Mouse (Mus musculus) CH12F3 (cell line): Measurements from ENCODE around the gene Zdhhc18.

Source experiments
- in situ Hi-C: fragments of 300-500 bp; cut with MboI; formaldehyde crosslinking; loops from 2 replicates; pipeline ENCODE4 v1.14.3; 2020; ENCODE audit warnings: low sequenced_read_pairs

Gene Zdhhc18

DNA sequence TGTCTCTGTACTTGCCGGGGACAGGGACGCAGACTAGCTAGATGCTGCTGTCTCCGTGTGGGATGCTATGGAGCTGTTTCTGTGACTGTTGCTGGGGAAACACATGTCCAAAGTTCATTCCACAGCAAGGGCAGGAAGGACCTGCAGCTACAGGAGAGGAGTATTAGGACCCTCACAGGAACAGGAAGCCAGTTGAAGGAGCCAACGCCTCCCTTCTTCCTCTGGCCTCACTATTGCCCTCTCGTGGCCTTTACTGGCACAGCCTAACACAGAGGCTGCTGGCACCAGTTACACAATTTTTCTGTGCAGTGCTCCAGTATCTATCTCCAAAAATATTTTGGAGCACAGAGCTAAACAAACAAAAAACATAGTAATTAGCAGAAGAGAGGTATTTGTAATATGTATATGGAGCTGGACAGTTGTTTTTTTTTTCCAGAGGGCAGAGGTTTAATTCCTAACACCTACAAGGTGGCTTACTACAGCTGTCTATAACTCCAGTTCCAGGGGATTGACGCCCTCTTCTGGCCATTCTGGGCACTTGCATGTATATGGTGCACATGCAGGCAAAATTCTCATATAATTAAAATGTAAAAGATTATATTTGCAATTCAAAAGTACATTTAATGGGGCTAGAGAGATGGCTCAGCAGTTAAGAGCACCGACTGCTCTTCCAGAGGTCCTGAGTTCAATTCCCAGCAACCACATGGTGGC, at the start of gene Zdhhc18:
Zdhhc18 (minus strand) TSS at position 166 of the 711 bp plus-strand sequence.
- in situ Hi-C loops, result no loop called here

DNA sequence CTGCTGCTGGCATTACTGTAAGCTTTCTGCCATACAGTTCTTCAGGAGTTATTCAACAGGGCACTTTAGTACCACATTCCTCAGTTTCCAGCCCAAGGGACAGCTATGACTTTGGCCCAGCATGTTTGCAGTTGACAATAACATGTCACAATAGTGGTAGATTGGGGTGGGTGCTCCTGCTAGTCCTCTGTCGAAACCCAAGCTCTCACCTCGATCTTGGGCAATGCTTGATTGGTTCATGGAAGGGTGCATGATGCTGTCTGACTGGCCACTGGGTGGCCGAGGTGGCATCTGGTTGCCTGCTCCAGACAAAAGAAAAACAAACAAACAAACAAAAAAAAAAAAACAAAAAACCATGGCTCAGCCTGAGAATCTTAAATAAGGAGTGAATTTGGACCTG, 45.4 kb upstream of the Zdhhc18 start:
- in situ Hi-C loops, result no loop called here

DNA sequence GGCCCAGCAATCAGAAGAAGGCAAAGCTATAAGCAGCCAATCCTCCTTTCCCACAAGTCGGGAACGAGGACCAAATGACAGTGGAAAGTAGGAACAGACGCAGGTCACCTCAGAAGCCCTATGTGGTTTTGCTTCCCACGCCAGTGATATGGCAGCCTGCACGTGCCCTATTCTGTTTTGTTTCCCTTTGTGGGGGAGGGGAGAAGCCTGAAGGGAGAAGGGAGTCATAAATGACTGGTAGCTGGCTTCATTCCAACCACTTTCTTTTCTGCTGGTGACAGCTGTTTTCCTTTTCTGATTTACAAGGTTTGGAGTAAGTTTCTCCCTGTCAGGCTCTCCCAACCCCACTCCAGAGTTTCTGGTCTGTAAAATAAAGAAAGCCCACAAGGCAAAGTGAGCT, 40.3 kb upstream of the Zdhhc18 start:
- in situ Hi-C loops, result no loop called here

DNA sequence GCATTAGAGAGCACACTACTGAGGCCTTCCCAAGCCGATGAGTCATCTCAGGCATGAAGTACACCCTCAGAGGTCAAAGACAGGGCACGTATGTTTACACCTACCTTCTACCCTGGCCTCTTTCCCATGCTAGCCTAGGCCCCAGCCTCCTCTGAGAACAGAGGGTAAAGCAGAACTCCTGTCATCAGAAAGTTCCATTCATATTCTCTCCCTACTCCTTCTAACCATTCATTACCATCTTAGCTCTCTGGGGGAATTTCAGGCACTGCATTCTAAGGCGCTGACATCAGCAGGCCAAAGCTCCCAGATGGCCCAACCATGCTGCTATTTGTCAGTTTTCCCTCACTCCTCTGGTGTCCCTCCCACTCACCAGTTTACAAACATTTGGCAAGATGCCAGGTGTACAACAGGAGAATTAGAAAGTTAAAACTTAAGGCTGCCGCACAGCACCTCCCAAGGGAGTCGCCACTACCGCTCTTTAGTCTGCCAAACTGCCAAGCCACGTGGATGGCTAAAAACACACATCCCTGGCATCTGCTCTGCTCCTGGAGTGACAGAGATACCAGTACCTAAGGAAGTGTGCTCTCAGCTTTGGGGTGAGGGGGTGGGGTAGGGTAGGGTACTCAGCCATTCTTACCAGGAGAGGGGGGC, 38.6 kb upstream of the Zdhhc18 start:
- in situ Hi-C loops, result no loop called here

DNA sequence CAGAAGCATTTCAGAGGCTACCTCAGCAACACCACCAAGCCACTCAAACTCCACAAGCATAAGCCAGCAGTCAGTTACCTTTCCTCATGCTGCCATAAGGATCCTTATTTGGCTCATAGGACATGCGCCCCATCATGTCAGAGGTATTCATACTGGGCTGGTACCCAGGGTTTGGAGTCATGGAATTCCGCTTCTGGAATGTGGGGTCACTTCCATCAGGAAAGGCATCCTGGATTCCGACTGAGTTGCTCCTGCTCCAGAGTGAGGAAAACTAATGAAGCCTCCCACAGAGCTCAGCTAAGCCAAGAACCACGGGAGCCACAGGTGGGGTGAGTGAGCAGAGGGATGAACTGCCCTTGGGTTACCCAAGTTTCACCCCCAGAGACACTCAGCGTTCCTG, 37.2 kb upstream of the Zdhhc18 start:
- in situ Hi-C loops, result no loop called here

DNA sequence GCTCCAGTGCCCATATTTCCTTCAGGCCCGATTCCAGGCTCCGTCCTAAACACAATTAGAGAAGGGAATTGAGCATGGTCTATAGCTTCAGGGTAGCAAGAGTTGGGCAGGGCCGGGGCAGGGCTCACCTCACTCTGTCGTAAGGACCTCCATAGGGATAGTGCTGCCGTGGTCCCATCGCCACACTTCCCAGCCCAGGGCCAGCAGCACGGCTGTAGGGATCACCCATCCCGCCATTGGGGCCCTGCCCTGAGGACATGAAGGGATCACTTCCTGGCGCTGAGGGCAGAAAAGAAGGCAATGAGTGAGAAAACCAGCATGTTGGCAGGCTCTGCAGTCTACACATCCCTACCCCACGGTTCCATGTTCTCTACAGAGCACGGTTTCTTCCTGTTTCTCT, 36.6 kb upstream of the Zdhhc18 start:
- in situ Hi-C loops, result no loop called here

DNA sequence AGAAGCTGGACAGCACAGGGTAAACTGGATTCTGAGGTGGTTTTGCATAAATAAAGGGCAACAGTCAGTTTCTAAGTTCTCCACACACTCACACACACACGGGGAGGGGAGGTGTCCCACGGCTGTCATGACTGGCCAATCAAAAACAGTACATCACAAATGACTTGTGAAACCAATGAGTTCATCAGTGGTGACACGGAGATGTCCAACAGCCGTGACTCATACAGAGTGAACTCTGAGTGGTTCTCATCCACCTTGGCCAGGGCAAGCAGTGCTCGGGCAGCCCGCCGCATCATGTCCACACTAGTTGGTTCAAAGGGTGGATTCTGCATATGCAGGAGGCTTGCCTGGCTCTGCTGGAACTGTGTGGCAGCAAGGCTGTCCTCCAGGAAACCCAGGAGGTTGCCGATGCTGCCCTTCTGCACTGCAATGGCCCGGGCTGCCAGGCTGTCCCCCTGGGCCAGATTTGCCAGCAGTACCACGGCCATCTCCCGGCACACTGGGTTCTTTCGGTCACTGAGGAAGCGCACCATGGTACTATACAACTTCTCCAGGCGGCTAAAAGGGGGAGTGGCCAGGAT, 30.3 kb upstream of the Zdhhc18 start:
- in situ Hi-C loops, result no loop called here

DNA sequence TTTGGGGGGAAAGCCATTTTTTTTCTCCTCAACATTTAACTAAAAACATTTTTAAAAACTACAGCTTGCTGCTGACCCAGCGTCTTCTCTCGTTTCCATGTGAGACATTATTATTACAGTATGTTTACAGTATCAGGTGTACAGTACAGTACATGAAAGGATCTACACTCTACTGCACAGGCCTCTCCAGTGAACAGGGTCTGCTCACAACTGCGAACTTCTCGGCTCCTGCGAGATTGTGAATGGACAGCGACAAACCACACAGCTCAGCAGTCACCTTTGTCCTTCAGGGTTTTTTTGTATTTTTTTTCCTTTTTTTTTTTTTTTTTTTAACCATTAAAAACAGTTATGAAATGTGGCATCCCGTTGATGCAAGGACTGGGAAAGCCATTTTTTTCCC, 29.7 kb upstream of the Zdhhc18 start:
- in situ Hi-C loops, result no loop called here

DNA sequence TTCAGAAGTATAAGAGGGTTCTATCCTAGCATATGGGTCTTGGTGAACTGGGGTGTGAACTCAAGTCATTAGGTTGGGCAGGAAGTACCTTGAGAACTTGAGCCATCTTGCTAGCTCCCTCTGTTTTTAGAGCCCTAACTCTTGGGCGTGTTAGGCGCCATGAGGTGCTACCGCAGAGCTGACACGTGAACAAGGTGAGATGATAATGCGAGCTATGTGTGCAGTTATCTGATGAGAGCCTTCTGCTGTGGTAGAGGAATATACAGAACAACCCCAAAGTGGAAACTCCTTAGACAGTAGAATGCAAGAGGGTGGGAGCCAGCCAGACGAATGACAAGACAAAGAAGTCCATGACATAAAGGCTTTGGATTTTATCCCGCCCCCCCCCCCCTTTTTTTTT, 27.3 kb upstream of the Zdhhc18 start:
- in situ Hi-C loops, result no loop called here

DNA sequence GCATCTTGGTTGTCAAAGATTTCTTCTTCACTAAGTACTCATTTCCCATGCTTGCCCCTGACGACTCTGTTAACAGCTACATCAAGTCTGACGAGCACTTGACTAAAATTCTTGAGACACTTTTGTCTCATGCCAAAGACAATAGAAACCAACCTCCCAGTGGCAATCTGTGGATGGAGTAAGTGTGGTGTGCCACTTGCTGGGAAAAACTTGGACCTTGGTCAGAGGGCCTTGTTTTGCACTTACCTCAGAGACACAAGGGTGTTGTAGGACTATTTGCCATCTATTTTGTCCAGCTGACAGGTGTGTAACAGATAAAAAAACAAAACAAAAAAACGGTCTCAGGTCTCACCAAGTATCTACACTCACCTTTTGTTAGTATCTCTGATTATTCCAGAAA, 26.2 kb upstream of the Zdhhc18 start:
- in situ Hi-C loops, result no loop called here

DNA sequence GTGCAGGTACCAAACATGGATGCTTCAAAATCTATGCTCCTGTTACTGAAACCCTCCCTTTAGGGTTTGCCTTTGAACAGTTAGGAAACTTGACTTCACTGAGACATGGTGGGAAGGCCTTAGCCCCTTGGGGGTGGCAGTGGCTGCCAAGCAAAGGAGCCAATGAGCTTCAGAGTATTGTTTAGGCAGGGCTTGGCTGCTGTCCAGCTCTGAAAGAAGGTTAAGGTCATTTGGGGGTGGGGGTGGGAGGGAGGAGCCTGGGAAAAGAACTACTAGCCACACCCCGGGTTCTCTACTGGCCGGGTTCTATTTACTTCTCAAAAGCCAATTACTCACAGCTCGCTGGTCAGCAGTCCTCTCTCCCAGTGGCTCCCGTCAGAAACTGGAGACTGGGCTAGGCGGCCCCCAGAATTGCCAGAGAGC, 25.7 kb upstream of the Zdhhc18 start:
- in situ Hi-C loops, result no loop called here

DNA sequence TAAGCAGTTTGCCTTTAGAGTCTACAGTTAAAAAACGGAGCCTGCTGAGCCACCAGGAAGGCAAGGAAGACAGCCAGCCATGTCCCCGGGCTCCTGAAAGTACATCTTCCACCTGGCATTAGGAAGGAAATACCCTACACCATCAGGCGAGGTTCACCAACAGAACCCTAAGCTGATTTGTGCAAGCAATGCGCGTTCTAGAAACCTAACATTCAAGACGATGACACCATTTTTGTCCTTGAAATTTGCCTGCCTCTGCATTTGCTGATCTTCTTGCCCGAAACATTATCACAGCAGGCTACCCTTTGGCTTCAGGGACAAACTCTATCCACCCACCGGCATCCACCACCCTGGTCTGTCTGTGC, 24.4 kb upstream of the Zdhhc18 start:
- in situ Hi-C loops, result no loop called here

DNA sequence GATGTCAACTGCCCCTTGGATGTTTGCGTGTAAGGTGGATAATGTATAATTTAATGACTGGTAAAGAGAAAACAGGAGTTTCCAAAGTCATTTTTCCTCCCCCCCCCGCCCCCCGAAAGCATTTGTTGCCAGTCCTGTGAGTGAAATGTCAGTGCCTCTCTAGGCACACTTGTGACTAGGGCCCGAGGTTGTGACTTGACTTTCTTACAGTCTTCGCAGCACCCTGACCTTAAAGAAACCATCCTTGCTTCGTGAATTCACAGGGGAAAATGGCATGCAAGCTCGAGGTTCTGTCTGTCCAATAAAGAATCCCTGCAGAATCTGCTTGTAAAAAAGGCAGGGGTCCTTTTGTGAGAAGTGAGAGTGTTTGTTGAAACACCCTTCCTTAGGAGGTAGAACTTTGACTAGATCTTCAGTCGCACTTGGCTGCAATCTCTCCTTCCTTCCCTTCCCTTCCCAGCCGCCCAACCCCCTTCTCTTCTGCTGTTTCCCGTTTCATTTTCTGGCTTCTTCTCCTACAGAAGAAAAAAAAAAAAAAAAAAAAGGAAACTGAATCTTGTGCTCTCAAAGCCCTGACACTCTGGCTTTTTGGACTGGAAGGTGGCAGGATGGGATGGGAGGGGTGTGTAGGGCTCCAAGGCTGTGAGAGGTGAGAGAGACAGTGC, 23.8 kb upstream of the Zdhhc18 start:
- in situ Hi-C loops, result no loop called here

DNA sequence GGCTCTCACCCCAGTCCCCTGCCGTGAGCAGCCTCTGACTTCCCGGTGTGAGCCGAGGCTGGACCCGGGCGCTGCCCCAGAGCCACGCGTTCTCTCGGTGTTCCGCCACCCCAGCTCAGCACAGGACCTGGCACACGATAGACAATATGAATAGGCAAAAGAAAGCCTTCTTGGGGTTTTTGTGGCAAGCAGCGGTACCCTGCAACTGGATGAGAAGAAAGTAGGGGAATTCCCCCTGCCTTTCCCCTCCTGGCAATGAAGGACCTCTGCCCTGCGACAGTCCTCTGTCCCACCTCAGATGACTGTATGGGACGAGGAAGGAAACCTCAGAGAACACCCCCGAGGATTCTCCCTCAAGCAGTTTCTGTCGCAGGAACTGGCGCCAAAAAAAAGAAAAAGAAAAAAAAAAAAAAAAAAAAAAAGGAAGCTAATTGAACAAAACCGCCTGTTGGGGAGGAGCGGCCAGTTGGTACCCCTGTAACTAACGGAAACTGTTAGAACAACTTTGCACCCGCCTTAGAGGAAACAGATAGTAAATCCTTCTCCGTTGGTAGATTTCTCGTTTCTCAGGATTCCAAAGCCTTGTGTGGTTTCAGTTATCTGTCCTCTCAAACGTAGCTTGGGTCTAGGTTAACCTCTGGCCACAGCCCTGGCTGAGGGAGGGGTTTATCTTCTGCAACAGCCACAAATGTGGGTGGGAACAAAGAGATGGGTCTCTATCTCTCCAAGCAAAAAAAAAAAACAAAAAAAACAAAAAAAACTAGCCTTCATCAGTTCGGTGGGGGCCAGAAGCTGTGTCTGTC, 23.1 kb upstream of the Zdhhc18 start:
- in situ Hi-C loops, result no loop called here

DNA sequence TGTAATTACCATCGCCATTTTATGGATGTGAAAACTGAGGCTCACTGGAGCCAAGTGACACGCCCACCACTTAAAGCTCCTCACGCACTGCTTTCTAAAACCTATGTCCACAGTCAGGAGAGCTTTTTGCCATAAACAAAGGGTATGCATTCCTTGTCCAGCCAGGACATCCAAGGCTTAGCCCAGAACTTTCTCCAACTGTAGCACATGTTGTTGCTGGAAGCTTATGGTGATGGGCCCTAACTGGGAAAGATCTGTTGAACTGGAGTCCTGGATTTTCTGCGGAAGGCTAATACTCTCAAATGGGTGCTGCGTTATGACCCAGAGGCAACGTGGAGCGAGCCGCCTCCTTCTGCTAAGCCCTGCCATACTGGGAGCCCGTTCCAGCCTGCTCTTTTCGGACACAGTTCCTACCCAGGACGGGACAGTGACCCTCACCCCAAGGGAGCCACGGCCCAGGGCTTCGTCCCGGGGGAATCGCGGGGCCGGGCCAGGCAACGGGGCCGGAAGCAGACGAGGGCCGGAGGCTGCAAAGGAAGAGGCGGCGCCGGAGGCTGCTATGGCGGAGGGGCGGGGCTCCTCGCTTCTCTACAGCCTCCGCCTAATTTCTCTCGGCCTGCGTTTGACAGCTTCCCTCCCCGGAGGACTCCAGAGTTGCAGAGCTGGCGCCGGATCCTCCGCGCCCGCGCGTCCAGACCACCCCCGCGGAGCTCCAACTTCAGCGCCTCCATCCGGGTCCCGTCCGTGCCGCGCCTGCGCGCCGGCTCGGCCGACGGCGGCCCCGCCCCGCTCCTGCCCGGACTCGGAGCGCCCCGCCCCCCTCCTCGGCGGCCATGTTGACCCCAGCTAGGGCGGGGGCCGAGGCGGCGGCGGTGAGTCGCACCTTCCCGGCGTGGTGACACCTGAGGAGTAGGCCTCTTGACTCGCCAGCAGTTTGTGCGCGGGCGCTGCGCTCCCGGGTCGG, 22.2 kb upstream of the Zdhhc18 start, which contains the start of gene Pigv:
Pigv (minus strand) TSS at position 767 of the 964 bp plus-strand sequence.
- in situ Hi-C loops, result no loop called here

DNA sequence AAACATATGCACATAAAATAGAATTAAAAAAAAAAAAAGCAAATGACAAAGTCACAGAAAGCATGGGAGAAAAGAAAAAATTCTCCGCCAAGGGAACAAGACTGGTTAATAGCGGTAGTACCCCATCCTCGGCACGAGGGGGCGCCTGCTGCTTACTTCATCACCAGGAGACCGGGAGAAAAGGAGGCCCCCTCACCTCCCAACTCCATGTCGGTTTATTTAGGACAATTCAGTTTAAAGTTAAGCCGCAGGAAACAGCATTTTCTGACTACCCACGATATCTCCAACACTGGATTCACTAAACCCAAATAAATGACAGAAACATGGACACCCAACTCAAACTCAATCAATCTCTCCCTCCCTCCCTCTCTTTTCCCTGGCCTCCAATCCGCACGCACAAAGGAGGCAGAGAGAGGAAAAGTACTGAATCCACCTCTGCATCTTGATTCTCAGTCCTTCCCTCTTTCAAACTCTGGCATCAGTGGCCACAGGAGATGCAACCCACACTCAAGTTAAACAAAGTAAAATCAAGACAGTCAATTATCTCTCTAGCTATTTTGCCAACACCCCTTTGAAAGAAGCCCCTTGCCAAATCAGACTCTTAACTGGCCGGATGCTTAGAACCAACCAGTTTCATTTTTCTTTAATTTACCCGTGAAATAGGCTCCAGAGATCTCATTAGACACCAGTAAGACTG, 21.4 kb upstream of the Zdhhc18 start:
- in situ Hi-C loops, result no loop called here

DNA sequence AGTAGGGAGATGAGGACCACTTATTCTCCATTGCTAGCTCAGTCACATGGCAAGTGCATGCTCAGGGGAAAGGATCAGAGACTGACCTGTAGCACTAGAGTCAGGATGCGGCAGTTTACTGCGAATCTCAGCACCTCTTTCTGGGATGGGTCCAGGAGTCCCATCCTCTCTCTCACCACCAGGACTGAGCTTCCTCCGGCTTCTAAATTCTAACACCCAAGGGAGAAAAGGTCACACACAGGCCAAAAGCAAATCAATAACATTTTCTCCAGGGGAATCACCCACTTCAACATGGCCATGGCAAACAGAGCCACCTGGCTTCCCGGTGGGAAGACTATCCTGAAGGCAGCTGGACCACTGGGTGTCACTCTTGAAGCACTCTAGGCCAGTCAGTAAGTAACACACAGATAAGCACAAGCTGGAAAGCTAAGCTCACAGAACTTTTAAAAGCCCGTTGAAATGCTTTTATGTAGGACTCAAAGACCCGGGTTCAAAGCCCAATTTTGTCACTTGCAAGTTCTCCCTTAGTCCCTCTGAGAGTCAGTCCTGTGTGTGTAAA, 19.8 kb upstream of the Zdhhc18 start:
- in situ Hi-C loops, result loop anchor here (10.0 kb wide), 1 partner anchor 155 kb away; no protein-coding TSS in a partner anchor

DNA sequence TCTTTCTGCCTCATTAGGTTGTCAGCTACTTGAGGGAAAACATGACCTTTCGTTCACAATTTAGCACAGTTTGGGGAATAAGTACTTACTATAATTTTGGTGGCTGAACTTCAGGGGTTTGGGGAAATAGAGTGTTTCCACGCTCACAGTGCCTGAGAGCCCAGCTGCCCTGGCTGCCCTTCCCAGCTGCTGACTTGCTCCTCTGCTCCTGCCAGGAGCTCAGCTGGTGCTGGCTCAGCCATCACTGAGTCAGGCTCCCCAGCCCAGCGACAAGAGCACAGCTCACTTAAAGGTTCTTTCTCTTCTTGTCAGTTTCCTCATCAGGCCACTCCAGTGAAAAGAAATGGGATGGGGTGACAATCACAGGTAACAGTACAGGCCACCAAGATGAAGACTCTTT, 18.6 kb upstream of the Zdhhc18 start:
- in situ Hi-C loops, result loop anchor here (10.0 kb wide), 1 partner anchor 156 kb away; no protein-coding TSS in a partner anchor

DNA sequence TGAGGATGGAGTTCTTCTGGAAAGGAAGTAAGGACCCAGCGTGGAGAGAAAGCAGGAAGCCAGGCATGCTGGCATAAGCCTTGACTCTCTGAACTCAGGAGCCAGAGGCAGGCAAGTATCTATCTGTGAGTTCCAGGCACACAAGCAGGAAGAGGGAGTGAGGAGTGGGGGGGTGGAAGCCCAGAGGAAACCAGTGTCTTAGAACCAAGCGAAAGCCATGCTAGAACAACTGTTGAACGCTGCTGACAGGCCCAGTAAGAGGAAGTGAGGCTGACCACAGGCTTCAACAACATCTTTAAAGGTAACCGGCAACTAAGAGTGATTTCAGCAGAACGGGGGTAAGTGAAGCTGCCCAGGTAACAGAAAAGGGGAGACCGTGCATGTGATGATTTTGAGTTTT, 16.2 kb upstream of the Zdhhc18 start:
- in situ Hi-C loops, result loop anchor here (10.0 kb wide), 1 partner anchor 159 kb away; no protein-coding TSS in a partner anchor
